ENCODE assay signal across 9 mouse cellular contexts in the genomic region with DNA sequence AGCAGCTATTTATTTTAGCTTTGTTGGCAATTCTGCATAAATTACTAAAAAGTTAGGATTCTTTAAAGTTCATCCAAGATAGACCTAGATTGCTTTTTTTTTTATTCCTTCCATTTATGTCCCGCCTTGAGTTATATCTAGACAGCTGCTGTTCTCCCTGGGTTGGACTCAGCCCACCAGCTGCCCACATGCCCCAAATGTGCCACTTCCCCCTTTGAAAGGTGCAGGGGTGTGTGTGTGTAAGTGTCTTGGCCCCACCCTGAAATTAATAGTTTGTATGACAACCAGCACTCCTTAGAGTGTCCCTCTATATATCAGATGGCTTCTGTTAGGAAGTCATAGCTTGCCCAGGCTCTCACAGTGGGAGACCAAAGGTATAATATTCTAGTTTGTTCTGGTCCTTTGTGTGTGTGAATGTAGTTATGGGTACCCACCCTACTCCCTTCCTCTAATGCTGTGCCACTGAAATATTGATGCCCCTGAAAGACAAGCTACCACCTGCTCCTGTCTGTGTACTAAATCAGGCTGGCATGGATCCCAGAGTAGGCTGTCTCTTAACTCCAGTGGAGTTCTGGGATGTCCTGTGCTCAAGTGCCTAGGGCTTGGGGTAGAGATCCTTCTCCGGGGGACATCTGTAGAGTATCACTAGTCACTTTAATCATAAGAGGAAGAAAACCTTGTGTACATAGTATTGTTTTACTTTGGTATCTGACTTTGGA. TPM values are rescaled to one million over a fixed set of nuclear protein-coding genes. Genes with fewer than 3 reads are reported as not detected.
DNase-seq lines count a peak whose midpoint lies in the region; TF ChIP-seq lines count a peak whose summit lies in the region.
"Had no signal": no experiment of that assay in that cellular context is flagged by ENCODE, and none has a peak within 500 bp of the region (broad histone marks: within the 10 kb centered on the region; RNA-seq: fewer than 3 reads in every experiment).

No protein-coding gene starts in this region.

- H3K79me2 ChIP-seq in CH12.LX (replicated peaks; ENCODE audit: control insufficient read depth, extremely low read depth, insufficient read depth, poor library complexity, severe bottlenecking) = no peaks in the 10 kb centered on the region; the same call in 1 of the 2 replicates

- H3K4me2 ChIP-seq in CH12.LX (ENCODE audit: insufficient read depth, low read depth, poor library complexity, severe bottlenecking) = no peak overlapping the region

- in situ Hi-C loops in CH12.LX (cut with MboI; ENCODE audit: low pct_ligation_motif_present, low pct_unique_long_range_greater_than_20kb, low sequenced_read_pairs) = no loop called here

- H3K27me3 ChIP-seq in CH12.LX (replicated peaks) = no peaks in the 10 kb centered on the region

- no peak for TF ChIP-seq RAD21 in CH12.LX (IDR thresholded peaks at IDR 0.05; ENCODE audit: low read depth, low read length)

- no peak overlapping the region for H3K9ac ChIP-seq in CH12.LX (ENCODE audit: insufficient read depth, low read depth)

- peak; percentile 36 for DNase-seq in left cerebral cortex, postnatal 4 days
- no peak for DNase-seq in left cerebral cortex, adult 2 months (ENCODE audit: extremely low spot score in 1 of 2, low spot score in 2 of 2)
- DNase-seq in CH12.LX (ENCODE audit: extremely low read depth) = no peak
- DNase-seq in heart, postnatal 4 days = peak; percentile 57
- no peak for DNase-seq in cerebellum, adult 9-11 months
- DNase-seq in spleen, postnatal 4 days (ENCODE audit: low spot score in 2 of 2) = no peak
- no peak for DNase-seq in kidney, postnatal 14 days
- DNase-seq: kidney, adult 18-20 months had no signal

- H3K27ac ChIP-seq in left cerebral cortex, adult 2 months = no peak overlapping the region
- no peak overlapping the region for H3K27ac ChIP-seq in CH12.LX (ENCODE audit: insufficient read depth, low read depth)
- H3K27ac ChIP-seq in bone marrow macrophage, adult 2 months (ENCODE audit: insufficient read depth, low read depth, low read length) = peak overlapping the region; percentile 99

- no peak for TF ChIP-seq CTCF in left cerebral cortex, adult 2 months (IDR thresholded peaks at IDR 0.05)
- TF ChIP-seq CTCF in CH12.LX (conservative IDR thresholded peaks at IDR 0.05 in 1 of 2, IDR thresholded peaks at IDR 0.05 in 1 of 2; ENCODE audit: low read depth in 2 of 2, low read length in 2 of 2) = no peak
- TF ChIP-seq CTCF in bone marrow macrophage, adult 2 months (IDR thresholded peaks at IDR 0.05; ENCODE audit: low read depth, low read length) = no peak

- H3K36me3 ChIP-seq in CH12.LX (replicated peaks in 1 of 2; ENCODE audit: control insufficient read depth in 1 of 2, insufficient read depth in 1 of 2, low read length in 1 of 2) = peaks cover 39 to 56% of the 10 kb centered on the region in 2 experiments

- TF ChIP-seq POLR2A in CH12.LX (IDR thresholded peaks at IDR 0.05; ENCODE audit: low read depth, low read length) = 0 out of 2 replicates have a peak, but pooled peaks have one; percentile 7
- no peak for TF ChIP-seq POLR2A in bone marrow macrophage, adult 2 months (IDR thresholded peaks at IDR 0.05; ENCODE audit: borderline replicate concordance, low read depth, low read length)

- no peak overlapping the region for H3K4me3 ChIP-seq in left cerebral cortex, adult 2 months
- no peak overlapping the region for H3K4me3 ChIP-seq in CH12.LX (replicated peaks in 1 of 3; ENCODE audit: low read depth in 2 of 3, low read length in 2 of 3, poor library complexity in 1 of 3)
- no peak overlapping the region for H3K4me3 ChIP-seq in bone marrow macrophage, adult 2 months (ENCODE audit: insufficient read depth, low read length)

- dilution Hi-C loops in CH12.LX (cut with MboI; ENCODE audit: extremely low pct_ligation_motif_present, extremely low pct_unique_long_range_greater_than_20kb, low sequenced_read_pairs) = no loop called here

- intact Hi-C loops in left cerebral cortex, postnatal 4 days (cut with DNase I) = loop anchor here (5.0 kb wide), 1 partner anchor 126 kb away; no protein-coding TSS in a partner anchor
- intact Hi-C loops in left cerebral cortex, adult 2 months (cut with DNase I) = no loop called here

- no peaks in the 10 kb centered on the region for H3K9me3 ChIP-seq in CH12.LX (replicated peaks; ENCODE audit: low read length)

- TF ChIP-seq EP300 in CH12.LX (IDR thresholded peaks at IDR 0.05; ENCODE audit: low read length) = no peak

- peaks cover 27 to 86% of the 10 kb centered on the region in 2 experiments for H3K4me1 ChIP-seq in CH12.LX (ENCODE audit: control insufficient read depth in 1 of 2, insufficient read depth in 2 of 2)
- H3K4me1 ChIP-seq in bone marrow macrophage, adult 2 months (ENCODE audit: control insufficient read depth, insufficient read depth, low read length) = peaks cover 49% of the 10 kb centered on the region

TF ChIP-seq in CH12.LX, 34 proteins besides CTCF, POLR2A, EP300 and RAD21:
- TF ChIP-seq POLR2AphosphoS2 (IDR thresholded peaks at IDR 0.05; ENCODE audit: low read depth, low read length) (peak; percentile 6; the same call in 1 of the 2 replicates), MAZ (IDR thresholded peaks at IDR 0.05; ENCODE audit: low read depth, low read length) (no peak), ZNF384 (IDR thresholded peaks at IDR 0.05; ENCODE audit: low read depth, low read length) (0 out of 2 replicates have a peak, but pooled peaks have one; percentile 15), TBP (conservative IDR thresholded peaks at IDR 0.05; ENCODE audit: low read depth, low read length) (no peak), NELFE (IDR thresholded peaks at IDR 0.05; ENCODE audit: low read depth, low read length) (0 out of 2 replicates have a peak, but pooled peaks have one; percentile 17)
TF ChIP-seq in CH12.LX: peak in this region for 3.

RNA-seq across cellular contexts. Expression of a gene that starts 7.5 kb away (rescaled TPM):
- 10 to 100 TPM; 14.0 to 18.5 TPM for total RNA-seq in left cerebral cortex, postnatal 4 days (2021)
- total RNA-seq in left cerebral cortex, adult 2 months (2021) = 10 to 100 TPM; 22.5 to 32.2 TPM
- total RNA-seq in CH12.LX (2012; rRNA removed) (15.3 and 21.7 TPM in 2 replicates), CH12.LX (2014; rRNA removed) (1.5 and 1.7 TPM in 2 replicates)
- 1.8 and 2.0 TPM in 2 replicates for polyA plus RNA-seq in CH12.LX (2012; ENCODE audit: insufficient read length, low read depth)
- polyA plus RNA-seq in bone marrow macrophage, adult 2 months (2012; ENCODE audit: insufficient read depth, insufficient read length, missing spikeins) = 440 and 513 TPM in 2 replicates
- 100 to 1,000 TPM; 303 to 328 TPM for total RNA-seq in heart, postnatal 4 days (2021)

RNA-seq across cellular contexts. Expression of a gene that starts 14.8 kb away (rescaled TPM):
- 100 to 1,000 TPM; 385 to 398 TPM for total RNA-seq in left cerebral cortex, postnatal 4 days (2021)
- 100 to 1,000 TPM; 228 to 236 TPM for total RNA-seq in left cerebral cortex, adult 2 months (2021)
- total RNA-seq in CH12.LX (2012; rRNA removed) (1,294 and 1,368 TPM in 2 replicates), CH12.LX (2014; rRNA removed) (1,172 and 1,266 TPM in 2 replicates)
- 1,511 and 1,695 TPM in 2 replicates for polyA plus RNA-seq in CH12.LX (2012; ENCODE audit: insufficient read length, low read depth)
- 220 and 226 TPM in 2 replicates for polyA plus RNA-seq in bone marrow macrophage, adult 2 months (2012; ENCODE audit: insufficient read depth, insufficient read length, missing spikeins)
- total RNA-seq in heart, postnatal 4 days (2021) = 100 to 1,000 TPM; 357 to 371 TPM

RNA-seq across cellular contexts. Expression of a gene that starts 28.0 kb away (rescaled TPM):
- 10 to 100 TPM; 17.5 to 20.0 TPM for total RNA-seq in left cerebral cortex, postnatal 4 days (2021)
- total RNA-seq in left cerebral cortex, adult 2 months (2021) = 10 to 100 TPM; 21.4 to 22.4 TPM
- 47.7 and 49.1 TPM in 2 replicates for total RNA-seq in CH12.LX (2012; rRNA removed)
- 40.4 and 41.8 TPM in 2 replicates for total RNA-seq in CH12.LX (2014; rRNA removed)
- 52.9 and 54.9 TPM in 2 replicates for polyA plus RNA-seq in CH12.LX (2012; ENCODE audit: insufficient read length, low read depth)
- polyA plus RNA-seq in bone marrow macrophage, adult 2 months (2012; ENCODE audit: insufficient read depth, insufficient read length, missing spikeins) = 12.5 and 14.6 TPM in 2 replicates
- total RNA-seq in heart, postnatal 4 days (2021) = 1 to 10 TPM; 8.3 to 9.6 TPM

RNA-seq across cellular contexts. Expression of a gene that starts 39.9 kb away (rescaled TPM):
- total RNA-seq in left cerebral cortex, postnatal 4 days (2021) = 10 to 100 TPM; 75.4 to 79.6 TPM
- total RNA-seq in left cerebral cortex, adult 2 months (2021) = 10 to 100 TPM; 55.5 to 55.6 TPM
- total RNA-seq in CH12.LX (2012; rRNA removed) (131 and 158 TPM in 2 replicates), CH12.LX (2014; rRNA removed) (115 and 117 TPM in 2 replicates)
- 149 and 162 TPM in 2 replicates for polyA plus RNA-seq in CH12.LX (2012; ENCODE audit: insufficient read length, low read depth)
- polyA plus RNA-seq in bone marrow macrophage, adult 2 months (2012; ENCODE audit: insufficient read depth, insufficient read length, missing spikeins) = 78.6 and 81.2 TPM in 2 replicates
- 10 to 100 TPM; 62.5 to 63.8 TPM for total RNA-seq in heart, postnatal 4 days (2021)

RNA-seq across cellular contexts. Expression of a gene that starts 52.3 kb away (rescaled TPM):
- total RNA-seq in left cerebral cortex, postnatal 4 days (2021) = 10 to 100 TPM in 1 of 2 experiments, 1 to 10 TPM in 1; 9.4 to 11.6 TPM
- 10 to 100 TPM; 11.0 to 13.7 TPM for total RNA-seq in left cerebral cortex, adult 2 months (2021)
- total RNA-seq in CH12.LX (2012; rRNA removed) (33.3 and 33.6 TPM in 2 replicates), CH12.LX (2014; rRNA removed) (18.7 and 20.4 TPM in 2 replicates)
- polyA plus RNA-seq in CH12.LX (2012; ENCODE audit: insufficient read length, low read depth) = 35.2 and 37.3 TPM in 2 replicates
- 33.1 and 33.7 TPM in 2 replicates for polyA plus RNA-seq in bone marrow macrophage, adult 2 months (2012; ENCODE audit: insufficient read depth, insufficient read length, missing spikeins)
- total RNA-seq in heart, postnatal 4 days (2021) = 10 to 100 TPM; 15.4 to 16.6 TPM

Comparison
In these comparisons a context has a peak if more than half of its experiments do, and no peak if none do; other contexts are left out.
1. DNase-seq: peak in left cerebral cortex, postnatal 4 days (single experiment) and heart, postnatal 4 days (single experiment); none in left cerebral cortex, adult 2 months (0 of 2), CH12.LX (single experiment), cerebellum, adult 9-11 months (single experiment), spleen, postnatal 4 days (0 of 2) and kidney, postnatal 14 days (single experiment).
2. RNA of a gene that starts 7.5 kb away (total RNA-seq): 303 to 328 TPM in heart, postnatal 4 days; 22.5 to 32.2 TPM in left cerebral cortex, adult 2 months, 1.5 to 21.7 TPM in CH12.LX and 14.0 to 18.5 TPM in left cerebral cortex, postnatal 4 days; every median in the first group is over 4 times any median in the second.